Comparison of ENCODE assay signal across 8 mouse cellular contexts in the genomic region with DNA sequence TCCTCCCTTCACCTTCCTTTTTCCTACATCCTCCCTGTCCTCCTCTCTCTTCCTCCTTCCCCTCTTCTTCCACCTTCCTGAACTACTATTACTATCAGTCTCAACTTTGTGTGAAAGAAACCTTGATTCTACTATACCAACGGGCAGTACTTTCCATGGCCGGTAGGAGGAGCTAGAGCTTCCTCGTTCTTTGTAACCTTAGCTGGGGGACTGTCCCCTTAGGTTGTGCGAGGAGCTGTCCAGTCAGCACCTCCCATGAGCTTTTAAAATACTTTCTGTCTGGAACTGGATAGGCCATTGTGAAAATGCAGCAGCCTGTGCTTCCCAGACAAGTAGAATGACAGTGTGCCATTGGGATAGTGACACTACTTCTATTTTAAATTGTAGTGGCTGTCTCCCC. TPM values are rescaled to one million over a fixed set of nuclear protein-coding genes. Genes with fewer than 3 reads are reported as not detected.
DNase-seq lines count a peak whose midpoint lies in the region; ATAC-seq and TF ChIP-seq lines count a peak whose summit lies in the region.

No protein-coding gene starts in this region.

- 0% methylated on average over 4 of the region's 4 CpGs for WGBS in hindbrain, embryonic 10.5 days
- WGBS in hindbrain, embryonic 16.5 days: 2% methylated on average over 4 of the region's 4 CpGs
- WGBS in cerebellum, adult 2 months: 3% methylated on average over 4 of the region's 4 CpGs

- no peak overlapping the region for H3K4me2 ChIP-seq in hindbrain, embryonic 16.5 days (ENCODE audit: low read length)

- TF ChIP-seq CTCF in cerebellum, adult 2 months (IDR thresholded peaks at IDR 0.05; ENCODE audit: borderline replicate concordance, insufficient read depth, low read depth, low read length): peak; percentile 72

- TF ChIP-seq POLR2A in cerebellum, adult 2 months (IDR thresholded peaks at IDR 0.05; ENCODE audit: borderline replicate concordance, insufficient read depth, low read length): no peak

- no peak for ATAC-seq in hindbrain, embryonic 16.5 days

- H3K9me3 ChIP-seq in hindbrain, embryonic 10.5 days: no peaks in the 10 kb centered on the region
- no peaks in the 10 kb centered on the region for H3K9me3 ChIP-seq in hindbrain, embryonic 16.5 days (ENCODE audit: control insufficient read depth, low read length)

- peaks cover 12% of the 10 kb centered on the region for H3K4me1 ChIP-seq in hindbrain, embryonic 10.5 days (replicated peaks)
- H3K4me1 ChIP-seq in hindbrain, embryonic 16.5 days (ENCODE audit: control insufficient read depth, insufficient read depth, low read depth, low read length): no peaks in the 10 kb centered on the region; the same call in none of the 2 replicates
- no peaks in the 10 kb centered on the region; the same call in 1 of the 2 replicates for H3K4me1 ChIP-seq in cerebellum, adult 2 months (ENCODE audit: control insufficient read depth, insufficient read depth, low read length)

- H3K36me3 ChIP-seq in hindbrain, embryonic 10.5 days: no peaks in the 10 kb centered on the region
- H3K36me3 ChIP-seq in hindbrain, embryonic 16.5 days (ENCODE audit: control insufficient read depth, insufficient read depth, low read length): no peaks in the 10 kb centered on the region

- H3K27me3 ChIP-seq in hindbrain, embryonic 10.5 days (ENCODE audit: insufficient read depth, poor library complexity, severe bottlenecking): peaks cover 41% of the 10 kb centered on the region
- peaks cover 2% of the 10 kb centered on the region; the same call in 1 of the 2 replicates for H3K27me3 ChIP-seq in hindbrain, embryonic 16.5 days (replicated peaks; ENCODE audit: control insufficient read depth, insufficient read depth, low read length)
- H3K27me3 ChIP-seq in cerebellum, adult 2 months (ENCODE audit: control insufficient read depth, insufficient read depth, low read length): no peaks in the 10 kb centered on the region

- H3K9ac ChIP-seq in hindbrain, embryonic 16.5 days (ENCODE audit: low read depth, low read length): no peak overlapping the region

- DNase-seq in hindbrain, embryonic 10.5 days (ENCODE audit: low spot score): peak; percentile 80
- DNase-seq in MN1 (ENCODE audit: low spot score): peak; percentile 19
- DNase-seq in cerebellum, adult 2 months: peak; percentile 52 to 73
- peak; percentile 2 to 26 for DNase-seq in heart, adult 9 months (ENCODE audit: low spot score in 2 of 2)
- DNase-seq in layer of hippocampus, adult 9-10 months (ENCODE audit: low spot score): peak; percentile 49
- peak; percentile 70 for DNase-seq in lung, postnatal 14 days
- peak; percentile 71 for DNase-seq in thymus, postnatal 4 days

- no peak overlapping the region for H3K4me3 ChIP-seq in hindbrain, embryonic 10.5 days
- H3K4me3 ChIP-seq in hindbrain, embryonic 16.5 days (ENCODE audit: low read length): no peak overlapping the region
- H3K4me3 ChIP-seq in cerebellum, adult 2 months (replicated peaks; ENCODE audit: insufficient read depth, low read depth, low read length): no peak overlapping the region

- no peak overlapping the region for H3K27ac ChIP-seq in hindbrain, embryonic 10.5 days
- H3K27ac ChIP-seq in hindbrain, embryonic 16.5 days (ENCODE audit: low read depth, low read length): no peak overlapping the region
- H3K27ac ChIP-seq in cerebellum, adult 2 months (ENCODE audit: insufficient read depth, low read length): no peak overlapping the region

RNA-seq across cellular contexts. Expression of a gene that starts 3.3 kb away (rescaled TPM):
- 4.9 and 14.6 TPM in 2 replicates for polyA plus RNA-seq in hindbrain, embryonic 10.5 days (2016; fragmentation: Nextera tagmentation; extraction: Ambion mirVana)
- 256 and 276 TPM in 2 replicates for polyA plus RNA-seq in hindbrain, embryonic 16.5 days (2015; fragmentation: Nextera tagmentation; extraction: Ambion mirVana)
- 132 and 157 TPM in 2 replicates for polyA plus RNA-seq in cerebellum, adult 2 months (2012; rRNA removed)

Comparison
In these comparisons a context has a peak if more than half of its experiments do, and no peak if none do; other contexts are left out.
1. DNase-seq: peak in every context shown above with its lines; median percentile 80 in hindbrain, embryonic 10.5 days; 71 in thymus, postnatal 4 days; 70 in lung, postnatal 14 days; 62 in cerebellum, adult 2 months; 49 in layer of hippocampus, adult 9-10 months; 19 in MN1; 14 in heart, adult 9 months.